Mouse (Mus musculus) spleen, adult 2 months (tissue): ENCODE results near the gene Sestd1.

Experiments used
- CTCF ChIP-seq: fragments of 200-500 bp; IDR thresholded peaks from 2 replicates; pipeline ENCODE4 v1.5.1; 2011; ENCODE audit warnings: mild to moderate bottlenecking, inconsistent platforms; ENCODE audit not compliant: insufficient read depth, insufficient read length, insufficient replicate concordance; ENCODE audit errors: extremely low read depth
- POLR2A ChIP-seq: fragments of 200-500 bp; IDR thresholded peaks from 2 replicates; pipeline ENCODE4 v1.6.1; 2011; ENCODE audit warnings: low read depth, low read length, inconsistent platforms

DNA sequence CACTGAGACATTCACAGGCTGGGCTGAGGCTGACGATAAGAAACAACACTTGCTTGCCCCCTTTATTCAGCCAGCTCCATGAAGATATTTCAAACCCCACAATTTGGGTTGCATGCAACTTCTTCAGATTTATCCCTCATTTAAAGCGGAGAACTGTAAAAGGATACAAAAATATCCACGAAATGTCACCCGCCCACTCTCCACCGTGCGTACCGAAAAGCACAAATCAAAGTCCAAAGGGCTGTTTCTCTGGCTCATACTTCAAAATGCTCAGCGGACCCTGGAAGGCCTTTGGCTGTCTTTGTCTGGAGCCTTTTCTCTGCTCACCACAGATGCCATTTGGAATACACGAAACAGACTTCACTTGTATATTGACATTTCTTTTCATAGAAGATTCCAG is 42.8 kb upstream of the Sestd1 start:
- no peak for TF ChIP-seq POLR2A
- no peak for TF ChIP-seq CTCF
